Mouse (Mus musculus): Measurements from ENCODE around the gene Smc1b.

DNA sequence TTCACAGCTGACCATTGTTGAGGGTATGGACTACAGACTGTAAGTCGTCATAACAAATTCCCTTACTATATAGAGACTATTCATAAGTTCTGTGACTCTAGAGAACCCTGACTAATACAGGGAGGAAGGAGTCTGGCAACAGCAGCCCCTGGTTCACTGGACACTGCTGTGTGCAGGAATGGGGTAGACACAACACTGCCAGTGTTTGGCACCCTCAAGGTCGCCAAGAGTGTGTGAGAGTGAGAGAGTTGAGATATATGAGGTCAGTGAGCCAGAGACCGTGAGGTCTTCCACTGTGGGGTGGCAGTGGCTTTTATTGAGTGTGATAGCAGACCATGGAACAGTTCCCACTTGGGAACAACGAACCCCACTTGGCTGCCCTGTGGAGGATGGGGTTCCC lies 105.6 kb downstream of the Smc1b start:
- no peak for TF ChIP-seq POLR2A (IDR thresholded peaks at IDR 0.05; ENCODE audit: borderline replicate concordance, insufficient read depth, low read length)
- TF ChIP-seq CTCF (IDR thresholded peaks at IDR 0.05; ENCODE audit: borderline replicate concordance, insufficient read depth, low read depth, low read length): no peak
